7 mouse cellular contexts compared by ENCODE assay signal in genomic region chr19:16955613-16956271, GRCm38 (mm10). TPM values are rescaled to one million over a fixed set of nuclear protein-coding genes. Genes with fewer than 3 reads are reported as not detected.
DNase-seq lines count a peak whose midpoint lies in the region; ATAC-seq lines count a peak whose summit lies in the region.

Gene Prune2 (plus strand): TSS chr19:16956118.

- ATAC-seq in megakaryocyte-erythroid progenitor cell, adult 5-6 weeks (replicated peaks; ENCODE audit: low FRiP score, low TSS enrichment, poor library complexity, severe bottlenecking), result peak; percentile 94

- intact Hi-C loops in gastrocnemius, postnatal 36 days (cut with DNase I), result no loop called here
- intact Hi-C loops in left cerebral cortex, postnatal 25 days (cut with DNase I), result no loop called here

- peak; percentile 76 for DNase-seq in adrenal gland, postnatal 25 days
- DNase-seq in embryo, embryonic 10.5 days (ENCODE audit: low spot score), result peak; percentile 83
- peak; percentile 14 to 23 for DNase-seq in gastrocnemius, postnatal 36 days
- DNase-seq in induced T-regulatory cell, adult 2 months (ENCODE audit: low read depth), result peak; percentile 11
- DNase-seq in left cerebral cortex, postnatal 25 days (ENCODE audit: low spot score in 2 of 2), result peak; percentile 30 to 34
- peak; percentile 13 for DNase-seq in skeletal muscle tissue, adult 2 months (ENCODE audit: low read depth, low spot score)

RNA-seq across cellular contexts. Expression of gene Prune2, which starts in this region (rescaled TPM):
- 34.6 and 35.3 TPM in 2 replicates for total RNA-seq in adrenal gland, postnatal 25 days (2021)
- total RNA-seq in gastrocnemius, postnatal 36 days (2021), result 1 to 10 TPM; 4.7 to 6.7 TPM
- 10 to 100 TPM; 64.5 to 66.3 TPM for total RNA-seq in left cerebral cortex, postnatal 25 days (2021)
- not detected in 2 replicates for total RNA-seq in megakaryocyte-erythroid progenitor cell, adult 5-6 weeks (2014; fragmentation: Nextera tagmentation)
- not detected in 2 replicates for total RNA-seq in megakaryocyte-erythroid progenitor cell, adult 5-6 weeks (2017)

Comparison
In these comparisons a context has a peak if more than half of its experiments do, and no peak if none do; other contexts are left out.
1. Peak in every context shown above with its lines: DNase-seq and ATAC-seq.
2. RNA of gene Prune2 (total RNA-seq): 64.5 to 66.3 TPM in left cerebral cortex, postnatal 25 days, 34.6 to 35.3 TPM in adrenal gland, postnatal 25 days and 4.7 to 6.7 TPM in gastrocnemius, postnatal 36 days; not detected in megakaryocyte-erythroid progenitor cell, adult 5-6 weeks; every median in the first group is over 4 times any median in the second.
3. Peak in ATAC-seq in megakaryocyte-erythroid progenitor cell, adult 5-6 weeks; RNA of the gene not detected or under 1 TPM.
4. DNase-seq: peak in every context shown above with its lines; median percentile 83 in embryo, embryonic 10.5 days; 76 in adrenal gland, postnatal 25 days; 32 in left cerebral cortex, postnatal 25 days; 18 in gastrocnemius, postnatal 36 days; 13 in skeletal muscle tissue, adult 2 months; 11 in induced T-regulatory cell, adult 2 months.